Mouse (Mus musculus): Measurements from ENCODE around the gene Copg2. TPM values are rescaled to one million over a fixed set of nuclear protein-coding genes. Genes with fewer than 3 reads are reported as not detected.

Gene Copg2
- polyA plus RNA-seq, 1 experiment from 2014 or later = 39.2 TPM

- Histone ChIP-seq H3K27me3 (no peaks in the 10 kb centered on the region), H3K4me2 (replicated peaks) (0 out of 2 replicates have a peak overlapping the region, but pooled peaks have one; percentile 0), H3K9ac (replicated peaks) (0 out of 2 replicates have a peak overlapping the region, but pooled peaks have one; percentile 23), H3K36me3 (no peaks in the 10 kb centered on the region), H3K4me3 (replicated peaks) (no peak overlapping the region), H3K4me1 (replicated peaks) (peaks cover 33% of the 10 kb centered on the region), H3K27ac (peak overlapping the region; percentile 93), H3K9me3 (no peaks in the 10 kb centered on the region)
- 34% methylated on average over 4 of the region's 4 CpGs for WGBS
- peak; percentile 97 for ATAC-seq
Measured at GRCm38 (mm10) chr6:30722385-30723164, 174.0 kb downstream of the Copg2 start.

GRCm38 (mm10) chr6:30716796-30717195 lies 179.8 kb downstream of the Copg2 start:
- no peaks in the 10 kb centered on the region for H3K27me3 ChIP-seq
- no peak overlapping the region for H3K9ac ChIP-seq (replicated peaks)
- peaks cover 12% of the 10 kb centered on the region for H3K4me1 ChIP-seq (replicated peaks)
- 88% methylated on average over 7 of the region's 7 CpGs for WGBS
- no peak overlapping the region for H3K4me2 ChIP-seq (replicated peaks)
- H3K27ac ChIP-seq = no peak overlapping the region
- no peak overlapping the region for H3K4me3 ChIP-seq (replicated peaks)
- H3K9me3 ChIP-seq = no peaks in the 10 kb centered on the region
- H3K36me3 ChIP-seq = no peaks in the 10 kb centered on the region
- no peak for ATAC-seq

GRCm38 (mm10) chr6:30714891-30715471 lies 181.6 kb downstream of the Copg2 start:
- WGBS = 81% methylated on average over 5 of the region's 5 CpGs
- no peak overlapping the region for H3K9ac ChIP-seq (replicated peaks)
- no peaks in the 10 kb centered on the region for H3K36me3 ChIP-seq

GRCm38 (mm10) chr6:30713896-30714295 lies 182.7 kb downstream of the Copg2 start:
- WGBS = 77% methylated on average over 11 of the region's 11 CpGs
- Histone ChIP-seq H3K27ac (no peak overlapping the region), H3K9ac (replicated peaks) (no peak overlapping the region), H3K4me1 (replicated peaks) (peaks cover 13% of the 10 kb centered on the region), H3K9me3 (no peaks in the 10 kb centered on the region), H3K4me3 (replicated peaks) (no peak overlapping the region), H3K27me3 (no peaks in the 10 kb centered on the region), H3K4me2 (replicated peaks) (no peak overlapping the region), H3K36me3 (no peaks in the 10 kb centered on the region)
- no peak for ATAC-seq

More at GRCm38 (mm10) chr6:30714891-30715471, 181.6 kb downstream of the Copg2 start:
- H3K27ac ChIP-seq = no peak overlapping the region
- peaks cover 5% of the 10 kb centered on the region for H3K4me1 ChIP-seq (replicated peaks)
- H3K4me3 ChIP-seq (replicated peaks) = no peak overlapping the region
- H3K27me3 ChIP-seq = no peaks in the 10 kb centered on the region
- no peak for ATAC-seq
- no peaks in the 10 kb centered on the region for H3K9me3 ChIP-seq
- no peak overlapping the region for H3K4me2 ChIP-seq (replicated peaks)

GRCm38 (mm10) chr6:30713455-30713854 lies 183.1 kb downstream of the Copg2 start:
- no peak overlapping the region for H3K27ac ChIP-seq
- no peaks in the 10 kb centered on the region for H3K9me3 ChIP-seq
- H3K36me3 ChIP-seq = no peaks in the 10 kb centered on the region
- H3K27me3 ChIP-seq = no peaks in the 10 kb centered on the region
- H3K4me3 ChIP-seq (replicated peaks) = no peak overlapping the region
- H3K9ac ChIP-seq (replicated peaks) = no peak overlapping the region
- H3K4me2 ChIP-seq (replicated peaks) = no peak overlapping the region
- peaks cover 14% of the 10 kb centered on the region for H3K4me1 ChIP-seq (replicated peaks)
- WGBS = 88% methylated on average over 6 of the region's 6 CpGs
- ATAC-seq = no peak

- no peak overlapping the region for H3K27ac ChIP-seq
- H3K9me3 ChIP-seq = no peaks in the 10 kb centered on the region
- WGBS = 70% methylated on average over 7 of the region's 7 CpGs
Measured at GRCm38 (mm10) chr6:30712484-30712883, 184.1 kb downstream of the Copg2 start.

GRCm38 (mm10) chr6:30711365-30711763 lies 185.2 kb downstream of the Copg2 start:
- H3K9me3 ChIP-seq = no peaks in the 10 kb centered on the region
- no peak overlapping the region for H3K27ac ChIP-seq
- H3K4me3 ChIP-seq (replicated peaks) = no peak overlapping the region
- 70% methylated on average over 10 of the region's 10 CpGs for WGBS
- no peak overlapping the region for H3K9ac ChIP-seq (replicated peaks)
- no peak overlapping the region for H3K4me2 ChIP-seq (replicated peaks)
- ATAC-seq = no peak
- no peaks in the 10 kb centered on the region for H3K27me3 ChIP-seq
- no peaks in the 10 kb centered on the region for H3K36me3 ChIP-seq
- peaks cover 14% of the 10 kb centered on the region for H3K4me1 ChIP-seq (replicated peaks)

More at GRCm38 (mm10) chr6:30712484-30712883, 184.1 kb downstream of the Copg2 start:
- no peaks in the 10 kb centered on the region for H3K36me3 ChIP-seq
- H3K4me3 ChIP-seq (replicated peaks) = no peak overlapping the region
- no peak overlapping the region for H3K9ac ChIP-seq (replicated peaks)
- H3K27me3 ChIP-seq = no peaks in the 10 kb centered on the region
- peaks cover 14% of the 10 kb centered on the region for H3K4me1 ChIP-seq (replicated peaks)
- ATAC-seq = no peak
- H3K4me2 ChIP-seq (replicated peaks) = no peak overlapping the region

- no peak overlapping the region for H3K4me2 ChIP-seq (replicated peaks)
- no peak overlapping the region for H3K27ac ChIP-seq
- H3K27me3 ChIP-seq = no peaks in the 10 kb centered on the region
- ATAC-seq = no peak
- no peak overlapping the region for H3K9ac ChIP-seq (replicated peaks)
- peaks cover 14% of the 10 kb centered on the region for H3K4me1 ChIP-seq (replicated peaks)
- no peaks in the 10 kb centered on the region for H3K36me3 ChIP-seq
- WGBS = 74% methylated on average over 25 of the region's 25 CpGs
- H3K9me3 ChIP-seq = no peaks in the 10 kb centered on the region
- H3K4me3 ChIP-seq (replicated peaks) = no peak overlapping the region
Measured at GRCm38 (mm10) chr6:30710371-30711364, 185.9 kb downstream of the Copg2 start.

GRCm38 (mm10) chr6:30709115-30709514 lies 187.5 kb downstream of the Copg2 start:
- WGBS = 25% methylated on average over 6 of the region's 6 CpGs
- H3K36me3 ChIP-seq = no peaks in the 10 kb centered on the region
- no peak overlapping the region for H3K4me3 ChIP-seq (replicated peaks)
- H3K27ac ChIP-seq = no peak overlapping the region; the same call in 1 of the 2 replicates
- no peak overlapping the region for H3K4me2 ChIP-seq (replicated peaks)
- ATAC-seq = no peak
- H3K9ac ChIP-seq (replicated peaks) = no peak overlapping the region
- H3K9me3 ChIP-seq = no peaks in the 10 kb centered on the region
- no peaks in the 10 kb centered on the region for H3K27me3 ChIP-seq
- H3K4me1 ChIP-seq (replicated peaks) = peaks cover 14% of the 10 kb centered on the region

- no peak overlapping the region for H3K9ac ChIP-seq (replicated peaks)
- no peak overlapping the region for H3K4me2 ChIP-seq (replicated peaks)
- no peaks in the 10 kb centered on the region for H3K9me3 ChIP-seq
- no peak for ATAC-seq
- peaks cover 3% of the 10 kb centered on the region for H3K4me1 ChIP-seq (replicated peaks)
- no peak overlapping the region for H3K4me3 ChIP-seq (replicated peaks)
- WGBS = 92% methylated on average over 9 of the region's 9 CpGs
- no peak overlapping the region for H3K27ac ChIP-seq
- no peaks in the 10 kb centered on the region for H3K27me3 ChIP-seq
- H3K36me3 ChIP-seq = no peaks in the 10 kb centered on the region
Measured at GRCm38 (mm10) chr6:30703977-30704602, 192.5 kb downstream of the Copg2 start.

GRCm38 (mm10) chr6:30703476-30703875 lies 193.1 kb downstream of the Copg2 start:
- no peak overlapping the region for H3K9ac ChIP-seq (replicated peaks)
- no peaks in the 10 kb centered on the region for H3K4me1 ChIP-seq (replicated peaks)
- H3K9me3 ChIP-seq = no peaks in the 10 kb centered on the region
- no peaks in the 10 kb centered on the region for H3K27me3 ChIP-seq
- H3K4me3 ChIP-seq (replicated peaks) = no peak overlapping the region
- H3K27ac ChIP-seq = no peak overlapping the region
- no peaks in the 10 kb centered on the region for H3K36me3 ChIP-seq
- WGBS = 85% methylated on average over 6 of the region's 6 CpGs
- no peak for ATAC-seq
- H3K4me2 ChIP-seq (replicated peaks) = no peak overlapping the region

All from midbrain, embryonic 13.5 days (tissue).